Mouse (Mus musculus): ENCODE data around the gene Msrb2.

The Msrb2 gene

GRCm38 (mm10) chr2:19388329-19389103 lies 17.3 kb downstream of the Msrb2 start:
- DNase-seq (ENCODE audit: extremely low read depth, insufficient read length, low spot score), result no peak

- no peak for DNase-seq (ENCODE audit: extremely low read depth, insufficient read length, low spot score)
These were observed 19.3 kb downstream of the Msrb2 start for GRCm38 (mm10) chr2:19390411-19391143.

DNA sequence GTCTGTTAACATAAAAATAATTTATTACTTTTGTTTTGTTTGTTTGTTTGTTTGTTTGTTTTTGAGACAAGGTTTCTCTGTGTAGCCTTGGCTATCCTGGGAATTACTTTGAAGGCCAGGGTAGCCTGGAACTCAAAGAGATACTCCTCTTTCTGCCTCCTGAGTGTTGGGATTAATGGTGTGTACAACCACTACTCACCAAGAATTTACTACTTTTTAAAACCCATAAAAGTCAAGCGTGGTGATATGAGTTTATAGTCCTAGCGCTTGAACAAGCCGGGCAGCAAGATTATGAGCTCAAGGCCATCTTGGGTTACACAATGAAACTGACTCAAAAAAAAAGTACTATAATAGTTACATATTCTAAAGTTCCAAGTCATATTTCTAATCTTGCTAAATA lies 20.4 kb downstream of the Msrb2 start:
- DNase-seq (ENCODE audit: extremely low read depth, insufficient read length, low spot score), result no peak

DNA sequence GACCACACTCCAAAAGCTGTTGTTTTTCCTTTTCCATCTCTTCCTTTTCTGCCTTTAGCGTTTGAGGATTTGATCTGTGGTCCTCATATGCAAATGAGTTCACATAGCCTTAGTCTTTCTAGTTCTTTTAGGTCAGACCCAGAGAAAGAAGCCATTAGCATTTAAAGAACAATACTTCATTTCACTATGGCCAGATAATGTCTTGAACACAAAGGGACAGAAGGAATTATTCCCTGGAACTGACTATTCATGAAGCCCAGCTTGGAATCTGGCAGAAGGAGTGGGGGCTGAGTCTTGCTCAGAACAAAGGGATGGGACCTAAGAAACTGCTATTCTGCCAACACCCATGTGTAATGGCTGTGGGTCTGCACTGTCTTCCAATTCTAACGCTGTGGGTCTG lies 21.6 kb downstream of the Msrb2 start:
- no peak for DNase-seq (ENCODE audit: extremely low read depth, insufficient read length, low spot score)

GRCm38 (mm10) chr2:19405409-19405808 lies 34.2 kb downstream of the Msrb2 start:
- DNase-seq (ENCODE audit: extremely low read depth, insufficient read length, low spot score), result no peak

GRCm38 (mm10) chr2:19406531-19406930 lies 35.3 kb downstream of the Msrb2 start:
- DNase-seq (ENCODE audit: extremely low read depth, insufficient read length, low spot score), result no peak

- DNase-seq (ENCODE audit: extremely low read depth, insufficient read length, low spot score), result no peak
These were observed 43.2 kb downstream of the Msrb2 start for GRCm38 (mm10) chr2:19414222-19414965.

DNA sequence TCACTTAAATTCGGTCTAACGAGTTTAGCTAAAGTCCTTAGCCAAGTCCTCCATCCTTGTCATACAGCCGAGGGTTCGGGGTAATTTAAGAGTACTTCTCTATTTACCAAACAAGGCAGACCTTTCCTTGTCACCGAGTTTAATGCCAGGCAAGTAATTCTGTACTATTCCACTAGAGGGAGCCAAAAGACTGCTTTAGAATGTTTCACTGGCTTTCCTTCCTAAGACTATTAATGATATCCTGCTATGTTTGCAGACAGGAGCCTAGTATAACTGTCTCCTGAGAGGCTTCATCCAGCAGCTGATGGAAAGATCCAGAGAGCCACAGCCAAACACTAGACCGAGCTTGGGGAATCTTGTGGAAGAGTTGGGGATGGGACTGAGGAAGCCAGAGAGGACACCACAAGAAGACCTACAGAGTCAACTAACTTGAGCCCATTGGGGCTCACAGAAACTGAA lies 43.9 kb downstream of the Msrb2 start:
- peak; percentile 15 for DNase-seq (ENCODE audit: extremely low read depth, insufficient read length, low spot score)

- DNase-seq (ENCODE audit: extremely low read depth, insufficient read length, low spot score), result no peak
These were observed 44.8 kb downstream of the Msrb2 start for GRCm38 (mm10) chr2:19416066-19416465.

DNA sequence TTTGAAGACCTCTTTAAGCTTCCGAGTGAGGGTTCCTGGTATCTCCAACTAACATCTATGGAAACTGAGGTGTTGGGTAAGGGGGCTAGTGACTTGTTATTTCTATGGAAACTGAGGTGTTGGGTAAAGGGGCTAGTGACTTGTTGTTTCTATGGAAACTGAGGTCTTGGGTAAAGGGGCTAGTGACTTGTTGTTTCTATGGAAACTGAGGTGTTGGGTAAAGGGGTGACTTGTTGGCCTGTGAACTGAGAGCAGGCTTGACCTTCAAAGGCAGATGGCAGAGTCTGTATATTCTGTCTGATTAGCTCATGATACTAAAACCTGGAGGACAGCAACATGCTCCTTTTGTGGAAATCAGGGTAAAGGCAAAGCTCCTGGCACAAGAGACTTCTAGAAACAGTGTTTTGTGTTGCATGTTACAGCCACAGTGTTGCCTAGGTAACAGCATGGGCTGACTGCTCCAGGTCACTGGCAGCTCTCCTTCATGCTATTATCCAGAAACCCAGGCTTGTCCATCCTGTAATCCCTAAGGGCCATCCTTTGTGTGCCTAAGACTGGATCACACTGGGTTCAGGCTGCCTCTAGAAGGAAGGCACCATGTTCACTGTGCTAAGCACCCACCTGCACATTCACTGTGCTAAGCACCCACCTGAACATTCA lies 48.6 kb downstream of the Msrb2 start:
- DNase-seq (ENCODE audit: extremely low read depth, insufficient read length, low spot score), result no peak

DNA sequence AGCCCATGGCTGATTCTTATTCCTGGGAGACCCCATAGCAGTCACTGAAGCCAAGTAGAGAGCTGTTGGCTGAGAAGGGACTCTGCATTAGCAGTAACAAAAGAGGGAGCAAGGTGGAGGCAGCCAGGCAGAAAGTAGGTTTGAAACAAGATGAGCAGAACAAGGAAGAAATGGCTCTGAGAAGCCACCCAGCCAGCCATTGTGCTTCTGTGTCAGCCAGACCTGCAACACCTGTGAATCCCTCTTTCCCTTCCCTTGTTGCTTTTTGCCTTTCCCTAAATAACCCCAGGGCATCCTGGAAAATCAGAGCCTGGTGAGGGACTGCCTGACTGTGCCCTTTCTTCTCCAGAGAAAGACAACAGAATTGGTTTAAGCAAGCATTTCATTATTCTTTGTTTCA lies 51.0 kb downstream of the Msrb2 start:
- no peak for DNase-seq (ENCODE audit: extremely low read depth, insufficient read length, low spot score)

- DNase-seq (ENCODE audit: extremely low read depth, insufficient read length, low spot score), result no peak
These were observed 51.8 kb downstream of the Msrb2 start for GRCm38 (mm10) chr2:19423086-19423485.

GRCm38 (mm10) chr2:19429031-19429430 lies 57.8 kb downstream of the Msrb2 start:
- DNase-seq (ENCODE audit: extremely low read depth, insufficient read length, low spot score), result no peak

DNA sequence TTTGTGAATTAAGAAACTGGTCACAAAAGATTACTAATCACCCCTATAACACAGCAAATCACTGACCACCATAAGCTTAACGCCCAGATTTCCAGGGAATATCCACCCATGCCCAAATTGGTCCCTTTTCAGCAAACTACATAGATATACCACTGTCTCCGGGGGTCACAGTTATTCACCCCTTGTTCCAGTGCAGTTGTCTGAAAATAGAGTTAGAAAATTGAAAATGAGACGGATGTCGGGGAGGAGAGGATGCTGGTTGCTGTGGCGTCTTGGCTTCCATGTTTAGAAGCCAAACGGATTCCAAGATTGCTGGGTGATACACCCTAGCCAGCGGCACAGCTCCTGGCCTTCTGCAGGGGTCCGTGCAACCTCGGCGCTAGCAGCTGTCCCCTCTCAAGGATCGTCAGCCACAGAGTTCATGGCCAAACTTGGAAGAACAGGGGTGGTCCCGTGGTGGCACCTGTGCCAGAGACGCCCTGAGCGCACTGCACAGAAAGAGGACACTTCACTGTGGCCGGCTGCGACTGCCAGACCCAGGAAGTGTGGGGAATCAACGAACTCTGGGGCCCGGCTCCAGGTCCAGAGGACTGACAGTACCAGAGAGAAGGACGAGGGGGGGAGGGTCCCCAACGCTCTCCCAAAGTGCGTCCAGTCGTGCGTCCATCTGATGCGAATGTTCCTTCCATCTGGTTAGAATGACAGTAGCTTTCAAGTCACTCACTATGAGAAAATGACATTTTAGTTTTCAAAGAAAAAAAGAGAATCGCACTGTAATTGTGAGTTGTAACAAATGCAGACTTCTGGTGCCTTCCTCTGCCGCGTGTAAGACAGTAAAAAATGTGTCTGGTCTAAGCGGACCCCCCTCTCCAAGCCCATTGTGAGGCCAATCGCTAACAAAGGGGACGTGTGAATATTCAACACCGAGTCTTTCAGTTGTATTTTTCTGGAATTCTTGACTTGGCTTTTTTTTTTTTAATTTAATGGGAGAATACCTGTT lies 58.8 kb downstream of the Msrb2 start:
- DNase-seq (ENCODE audit: extremely low read depth, insufficient read length, low spot score), result no peak

DNA sequence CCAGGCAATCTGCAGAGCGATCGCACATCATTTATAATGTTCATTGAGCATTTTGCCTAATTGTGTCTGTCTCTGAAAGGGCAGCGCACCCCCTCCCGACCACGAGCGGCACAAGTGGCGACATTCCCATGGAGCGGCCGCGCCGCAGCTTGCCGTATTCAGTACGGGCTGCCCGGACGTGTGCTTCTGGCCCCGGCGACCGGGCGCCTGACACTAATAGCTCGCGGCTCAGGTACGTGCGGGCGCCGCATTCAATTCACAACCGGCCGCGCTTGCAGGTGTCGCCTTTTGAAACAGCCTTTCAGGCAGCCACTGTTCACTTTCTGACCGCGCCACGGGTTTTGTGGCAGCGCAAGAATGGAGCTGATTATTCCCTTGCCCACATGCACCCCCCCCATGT lies 59.5 kb downstream of the Msrb2 start:
- no peak for DNase-seq (ENCODE audit: extremely low read depth, insufficient read length, low spot score)

DNA sequence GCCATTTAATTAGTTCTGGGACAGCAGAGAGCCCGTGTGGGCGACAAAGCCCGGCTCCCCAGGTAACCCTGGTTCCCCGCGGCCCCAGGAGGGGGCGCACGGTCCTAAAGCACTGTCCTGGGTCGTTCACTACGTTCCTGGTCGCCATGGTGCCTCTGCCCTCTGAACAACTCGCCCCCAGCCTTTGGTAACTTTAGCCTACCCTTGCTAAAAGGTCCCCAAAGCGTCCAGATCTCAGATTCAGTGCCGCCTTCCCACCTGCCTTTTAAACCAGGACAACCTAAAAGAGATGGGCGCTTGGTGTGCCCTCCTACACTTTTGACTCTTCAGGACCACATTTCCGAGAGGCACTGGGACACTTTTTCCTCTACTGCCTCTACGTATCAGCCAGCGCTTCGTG lies 59.9 kb downstream of the Msrb2 start:
- DNase-seq (ENCODE audit: extremely low read depth, insufficient read length, low spot score), result no peak

- no peak for DNase-seq (ENCODE audit: extremely low read depth, insufficient read length, low spot score)
These were observed 60.5 kb downstream of the Msrb2 start for GRCm38 (mm10) chr2:19431614-19432323.

DNA sequence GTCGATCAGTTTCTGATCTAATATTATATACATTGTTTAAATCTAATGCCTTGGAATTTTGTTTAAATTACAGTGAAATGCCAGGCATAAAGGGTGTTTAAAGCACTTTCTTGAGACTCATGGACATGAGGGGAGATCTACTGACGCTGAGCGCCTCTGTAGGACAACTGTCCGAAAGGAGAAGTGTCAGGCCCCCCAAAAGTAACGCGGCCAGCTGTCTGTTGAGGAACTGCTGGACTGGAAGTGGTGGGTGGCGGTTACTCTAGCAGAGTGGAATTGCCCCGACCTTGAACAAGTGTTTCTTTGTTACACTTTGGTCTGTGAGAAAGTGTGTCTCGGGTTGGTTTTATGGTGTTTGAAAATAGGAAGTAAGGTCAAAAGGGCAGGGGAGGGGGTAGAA lies 73.1 kb downstream of the Msrb2 start:
- no peak for DNase-seq (ENCODE audit: extremely low read depth, insufficient read length, low spot score)
